Mouse (Mus musculus) neural tube, embryonic 13.5 days (tissue): ENCODE measurements around the gene 1110032F04Rik. TPM values are rescaled to one million over a fixed set of nuclear protein-coding genes. Genes with fewer than 3 reads are reported as not detected.

Source experiments
- polyA plus RNA-seq: library from polyadenylated mRNA; unstranded; fragments of >200 nt; fragmentation: Nextera tagmentation; extraction: Ambion mirVana; gene quantifications from 2 replicates; pipeline ENCODE4 v1.2.1, GENCODE M21; 2015

The 1110032F04Rik gene
- polyA plus RNA-seq, 1 experiment from 2014 or later, result 2.8 TPM

Other genes starting within 250 kb of the 1110032F04Rik start
- gene Il12a, start 178.9 kb upstream of the 1110032F04Rik start, polyA plus RNA-seq, result 0.32 TPM in 1 of 2 replicates, not detected in the other
- 10.0 and 10.1 TPM in 2 replicates for gene Ift80, start 135.0 kb downstream of the 1110032F04Rik start, polyA plus RNA-seq
- gene Smc4, start 135.2 kb downstream of the 1110032F04Rik start, polyA plus RNA-seq, result 46.2 and 51.9 TPM in 2 replicates
- gene Trim59, start 175.2 kb downstream of the 1110032F04Rik start, polyA plus RNA-seq, result 38.0 and 47.3 TPM in 2 replicates